Mouse (Mus musculus): ENCODE measurements around the gene Ptprg. TPM values are rescaled to one million over a fixed set of nuclear protein-coding genes. Genes with fewer than 3 reads are reported as not detected.

The Ptprg gene
- total and polyA plus RNA-seq, 3 experiments, result not detected

DNA sequence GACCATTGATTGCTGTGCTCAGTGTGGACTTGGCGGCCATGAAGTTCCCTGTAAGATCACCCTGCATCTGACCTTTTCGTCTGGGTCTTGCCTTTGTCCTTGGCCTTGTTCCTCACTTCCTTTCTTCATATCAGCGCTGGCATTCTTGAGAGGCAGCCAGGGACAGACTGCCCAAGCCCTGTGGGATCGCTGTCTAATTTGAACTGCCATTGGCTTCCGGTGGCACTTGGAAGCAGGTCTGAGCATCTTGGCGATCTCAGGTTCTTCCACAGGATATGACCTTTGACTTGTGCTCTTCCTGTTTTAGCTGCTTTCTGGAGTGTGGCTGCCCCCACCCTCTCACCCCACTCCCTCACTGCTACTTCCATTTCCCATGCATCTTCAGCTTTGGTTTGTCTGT lies 315.3 kb downstream of the Ptprg start:
- no peaks in the 10 kb centered on the region for H3K4me1 ChIP-seq (ENCODE audit: control insufficient read depth in 1 of 2, insufficient read depth in 2 of 2, low read length in 2 of 2)
- DNase-seq (ENCODE audit: low read depth, low spot score), result no peak
- no peak overlapping the region for H3K9ac ChIP-seq (ENCODE audit: control insufficient read depth, low read depth, low read length, poor library complexity, severe bottlenecking)
- no peaks in the 10 kb centered on the region for H3K27me3 ChIP-seq (ENCODE audit: control insufficient read depth in 1 of 2, insufficient read depth in 2 of 2, low read length in 2 of 2)
- TF ChIP-seq RAD21 (IDR thresholded peaks at IDR 0.05; ENCODE audit: low read depth, low read length), result no peak
- no peak for TF ChIP-seq NELFE (IDR thresholded peaks at IDR 0.05; ENCODE audit: low read depth, low read length)
- TF ChIP-seq MYB (IDR thresholded peaks at IDR 0.05; ENCODE audit: low read depth, low read length), result no peak
- TF ChIP-seq MYC (IDR thresholded peaks at IDR 0.05; ENCODE audit: low read depth, low read length), result no peak
- no peak for TF ChIP-seq MXI1 (IDR thresholded peaks at IDR 0.05; ENCODE audit: low read depth, low read length)
- TF ChIP-seq GATA1 (IDR thresholded peaks at IDR 0.05; ENCODE audit: low read depth, low read length), result no peak
- no peak for TF ChIP-seq USF1 (IDR thresholded peaks at IDR 0.05; ENCODE audit: low read depth, low read length)
- no peak for TF ChIP-seq UBTF (IDR thresholded peaks at IDR 0.05; ENCODE audit: borderline replicate concordance, insufficient read depth, low read depth, low read length)
- no peak for TF ChIP-seq POLR2A (IDR thresholded peaks at IDR 0.05; ENCODE audit: control insufficient read depth in 1 of 2, insufficient read depth in 1 of 2, low read depth in 1 of 2, low read length in 2 of 2, poor library complexity in 1 of 2)
- no peak for TF ChIP-seq E2F4 (IDR thresholded peaks at IDR 0.05; ENCODE audit: borderline replicate concordance, low read depth, low read length)
- TF ChIP-seq RCOR1 (IDR thresholded peaks at IDR 0.05; ENCODE audit: low read depth, low read length), result no peak
- no peak for TF ChIP-seq MAZ (IDR thresholded peaks at IDR 0.05; ENCODE audit: low read depth, low read length)
- no peak for TF ChIP-seq ETS1 (IDR thresholded peaks at IDR 0.05; ENCODE audit: low read depth, low read length)
- TF ChIP-seq EP300 (IDR thresholded peaks at IDR 0.05; ENCODE audit: low read depth in 1 of 2, low read length in 2 of 2), result no peak
- no peak for TF ChIP-seq POLR2AphosphoS5 (IDR thresholded peaks at IDR 0.05; ENCODE audit: borderline replicate concordance, low read depth, low read length)
- H3K9me3 ChIP-seq (replicated peaks; ENCODE audit: insufficient read depth, low read length), result no peaks in the 10 kb centered on the region
- no peaks in the 10 kb centered on the region for H3K36me3 ChIP-seq (ENCODE audit: control insufficient read depth in 1 of 2, insufficient read depth in 2 of 2, low read length in 2 of 2)
- no peak overlapping the region for H3K27ac ChIP-seq (ENCODE audit: control insufficient read depth, low read depth, low read length)
- H3K4me3 ChIP-seq (ENCODE audit: control insufficient read depth in 1 of 2, insufficient read depth in 1 of 2, low read depth in 2 of 2, low read length in 2 of 2), result no peak overlapping the region
- no peaks in the 10 kb centered on the region for H3K79me2 ChIP-seq (ENCODE audit: control insufficient read depth, insufficient read depth, low read length, poor library complexity)

DNA sequence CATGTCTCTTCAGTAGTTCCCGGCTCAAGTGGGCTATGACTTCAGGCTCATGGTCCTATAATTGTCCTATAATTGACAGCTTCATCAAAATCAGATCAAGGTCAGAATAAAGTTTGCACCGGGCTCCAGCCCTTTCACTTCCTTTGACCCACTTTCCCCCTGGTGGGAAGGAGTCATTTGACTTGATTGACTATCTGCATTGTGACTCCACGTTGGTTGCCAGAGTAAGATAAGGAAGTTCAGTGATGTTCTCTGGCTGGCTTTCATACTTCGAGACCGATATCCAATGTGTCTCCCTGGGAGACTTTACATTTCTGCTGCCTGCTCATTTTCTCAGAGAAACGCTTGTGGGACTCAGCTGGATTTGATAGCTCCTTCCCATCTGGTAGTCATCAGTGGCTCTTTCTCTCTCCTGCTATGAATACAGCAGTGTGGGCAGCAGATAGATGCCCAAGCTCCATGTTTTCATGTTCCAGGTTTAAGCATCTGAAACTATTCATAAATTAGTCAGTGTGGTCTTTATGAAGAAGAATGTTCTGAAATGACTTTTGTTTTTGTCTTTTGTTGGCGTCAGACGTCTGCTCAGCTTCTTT lies 318.5 kb downstream of the Ptprg start:
- no peaks in the 10 kb centered on the region for H3K79me2 ChIP-seq (ENCODE audit: control insufficient read depth, insufficient read depth, low read length, poor library complexity)
- H3K36me3 ChIP-seq (ENCODE audit: control insufficient read depth in 1 of 2, insufficient read depth in 2 of 2, low read length in 2 of 2), result no peaks in the 10 kb centered on the region
- H3K4me1 ChIP-seq (ENCODE audit: control insufficient read depth in 1 of 2, insufficient read depth in 2 of 2, low read length in 2 of 2), result no peaks in the 10 kb centered on the region
- DNase-seq (ENCODE audit: low read depth, low spot score), result no peak
- no peaks in the 10 kb centered on the region for H3K9me3 ChIP-seq (replicated peaks; ENCODE audit: insufficient read depth, low read length)
- no peaks in the 10 kb centered on the region for H3K27me3 ChIP-seq (ENCODE audit: control insufficient read depth in 1 of 2, insufficient read depth in 2 of 2, low read length in 2 of 2)
- H3K9ac ChIP-seq (ENCODE audit: control insufficient read depth, low read depth, low read length, poor library complexity, severe bottlenecking), result no peak overlapping the region
- TF ChIP-seq MAFK (IDR thresholded peaks at IDR 0.05; ENCODE audit: borderline replicate concordance, low read depth, low read length) (no peak), CHD1 (IDR thresholded peaks at IDR 0.05; ENCODE audit: low read depth, low read length) (no peak), NRF1 (IDR thresholded peaks at IDR 0.05; ENCODE audit: insufficient read depth, low read depth, low read length, poor library complexity, severe bottlenecking) (no peak), ZKSCAN1 (IDR thresholded peaks at IDR 0.05; ENCODE audit: low read depth, low read length) (no peak), JUND (IDR thresholded peaks at IDR 0.05; ENCODE audit: low read depth, low read length) (no peak), CHD2 (IDR thresholded peaks at IDR 0.05; ENCODE audit: low read length) (no peak), BHLHE40 (IDR thresholded peaks at IDR 0.05; ENCODE audit: borderline replicate concordance, low read depth, low read length) (no peak), UBTF (IDR thresholded peaks at IDR 0.05; ENCODE audit: borderline replicate concordance, insufficient read depth, low read depth, low read length) (no peak), NELFE (IDR thresholded peaks at IDR 0.05; ENCODE audit: low read depth, low read length) (no peak), CTCF (IDR thresholded peaks at IDR 0.05 in 2 of 3, conservative IDR thresholded peaks at IDR 0.05 in 1 of 3; ENCODE audit: control insufficient read depth in 1 of 3, insufficient read depth in 1 of 3, low read depth in 2 of 3, low read length in 3 of 3, poor library complexity in 1 of 3, severe bottlenecking in 1 of 3) (no peak), MYC (IDR thresholded peaks at IDR 0.05; ENCODE audit: low read depth, low read length) (no peak), TCF12 (IDR thresholded peaks at IDR 0.05; ENCODE audit: low read depth, low read length) (no peak)
- no peak overlapping the region for H3K27ac ChIP-seq (ENCODE audit: control insufficient read depth, low read depth, low read length)
- no peak overlapping the region for H3K4me3 ChIP-seq (ENCODE audit: control insufficient read depth in 1 of 2, insufficient read depth in 1 of 2, low read depth in 2 of 2, low read length in 2 of 2)
